Mouse (Mus musculus) c-Kit-positive CD71-positive TER-119-positive erythroid progenitor cells, embryonic 14.5 days (primary cell): ENCODE measurements around the gene Clba1.
"Not testable (repeated sequence)": the region's sequence is repeated elsewhere in the genome, so short reads cannot be mapped to it uniquely, and the experiment has no call there.

Experiments
- DNase-seq: peaks from one replicate; pipeline ENCODE4 v3.0.0-alpha.2; 2013; ENCODE audit warnings: low spot score

The Clba1 gene

GRCm38 (mm10) chr12:112795466-112796104 is 13.2 kb upstream of the Clba1 start:
- DNase-seq, result no peak

- DNase-seq, result no peak
Measured at GRCm38 (mm10) chr12:112796551-112797510, 11.9 kb upstream of the Clba1 start.

GRCm38 (mm10) chr12:112797672-112798331 is 10.9 kb upstream of the Clba1 start:
- DNase-seq, result no peak

GRCm38 (mm10) chr12:112798332-112798681 is 10.4 kb upstream of the Clba1 start:
- no peak for DNase-seq

GRCm38 (mm10) chr12:112798716-112799115 is 10.0 kb upstream of the Clba1 start:
- DNase-seq, result no peak

GRCm38 (mm10) chr12:112799237-112799970 is 9.3 kb upstream of the Clba1 start:
- no peak for DNase-seq

GRCm38 (mm10) chr12:112800476-112800875 is 8.3 kb upstream of the Clba1 start:
- peak; percentile 64 for DNase-seq

GRCm38 (mm10) chr12:112801864-112802846 is 6.6 kb upstream of the Clba1 start, which contains the start of gene Ahnak2:
Gene Ahnak2 (minus strand): TSS chr12:112802657.
- DNase-seq, result no peak

- no peak for DNase-seq
Measured at GRCm38 (mm10) chr12:112802917-112803316, 5.8 kb upstream of the Clba1 start.

- no peak for DNase-seq
Measured at GRCm38 (mm10) chr12:112804046-112804445, 4.7 kb upstream of the Clba1 start.

GRCm38 (mm10) chr12:112806044-112806443 is 2.7 kb upstream of the Clba1 start:
- no peak for DNase-seq

GRCm38 (mm10) chr12:112807796-112808195 is 941 bp upstream of the Clba1 start:
- no peak for DNase-seq

GRCm38 (mm10) chr12:112808212-112808586 is 538 bp upstream of the Clba1 start:
- DNase-seq, result no peak

GRCm38 (mm10) chr12:112809641-112810040 is 904 bp downstream of the Clba1 start:
- no peak for DNase-seq

- DNase-seq, result no peak
Measured at GRCm38 (mm10) chr12:112810092-112810885, 1.6 kb downstream of the Clba1 start.

- no peak for DNase-seq
Measured at GRCm38 (mm10) chr12:112813370-112813769, 4.6 kb downstream of the Clba1 start.

- DNase-seq, result no peak
Measured at GRCm38 (mm10) chr12:112814682-112815470, 6.1 kb downstream of the Clba1 start.

GRCm38 (mm10) chr12:112816294-112816693 is 7.6 kb downstream of the Clba1 start:
- peak; percentile 36 for DNase-seq

GRCm38 (mm10) chr12:112816866-112817265 is 8.1 kb downstream of the Clba1 start:
- not testable (repeated sequence) for DNase-seq
